ENCODE assay signal across 8 mouse cellular contexts in genomic region chr5:45668831-45669230, GRCm38 (mm10). TPM values are rescaled to one million over a fixed set of nuclear protein-coding genes. Genes with fewer than 3 reads are reported as not detected.
DNase-seq lines count a peak whose midpoint lies in the region; ATAC-seq and TF ChIP-seq lines count a peak whose summit lies in the region.

No protein-coding gene starts in this region.

- ATAC-seq in common myeloid progenitor, adult 5-6 weeks (replicated peaks; ENCODE audit: low read depth, poor library complexity, severe bottlenecking): peak; percentile 19
- peak; percentile 18 for ATAC-seq in hindbrain, embryonic 12.5 days (ENCODE audit: low FRiP score)

- H3K9me3 ChIP-seq in heart, embryonic 10.5 days: no peaks in the 10 kb centered on the region
- peaks cover 6% of the 10 kb centered on the region for H3K9me3 ChIP-seq in E14TG2a.4 (ENCODE audit: low read length)
- no peaks in the 10 kb centered on the region for H3K9me3 ChIP-seq in hindbrain, embryonic 12.5 days (replicated peaks)
- H3K9me3 ChIP-seq in midbrain, embryonic 10.5 days (replicated peaks): no peaks in the 10 kb centered on the region

- no peak for DNase-seq in heart, embryonic 10.5 days (ENCODE audit: low spot score)
- DNase-seq in heart, adult 8-10 months (ENCODE audit: low spot score): no peak
- no peak for DNase-seq in midbrain, embryonic 10.5 days (ENCODE audit: low spot score)
- DNase-seq in thymus, postnatal 0 days (ENCODE audit: low spot score): no peak
- no peak for DNase-seq in layer of hippocampus, postnatal 10 days (ENCODE audit: low spot score in 2 of 2)

- peaks cover 3% of the 10 kb centered on the region; the same call in 1 of the 2 replicates for H3K4me1 ChIP-seq in heart, embryonic 10.5 days
- H3K4me1 ChIP-seq in E14TG2a.4 (replicated peaks; ENCODE audit: low read depth, low read length): peaks cover 15% of the 10 kb centered on the region
- H3K4me1 ChIP-seq in hindbrain, embryonic 12.5 days: peaks cover 12% of the 10 kb centered on the region
- H3K4me1 ChIP-seq in midbrain, embryonic 10.5 days: peaks cover 14% of the 10 kb centered on the region

- TF ChIP-seq CTCF in E14TG2a.4 (conservative IDR thresholded peaks at IDR 0.05; ENCODE audit: low read length): no peak

- peak overlapping the region; percentile 76 for H3K9ac ChIP-seq in hindbrain, embryonic 12.5 days

- no peaks in the 10 kb centered on the region for H3K27me3 ChIP-seq in heart, embryonic 10.5 days (ENCODE audit: insufficient read depth, poor library complexity, severe bottlenecking)
- H3K27me3 ChIP-seq in E14TG2a.4 (ENCODE audit: insufficient read depth, low read length): no peaks in the 10 kb centered on the region
- no peaks in the 10 kb centered on the region for H3K27me3 ChIP-seq in hindbrain, embryonic 12.5 days
- H3K27me3 ChIP-seq in midbrain, embryonic 10.5 days (ENCODE audit: low read depth, poor library complexity, severe bottlenecking): no peaks in the 10 kb centered on the region

- WGBS in heart, embryonic 10.5 days: 0% methylated on average over 3 of the region's 3 CpGs
- 1% methylated on average over 3 of the region's 3 CpGs for WGBS in hindbrain, embryonic 12.5 days
- 3% methylated on average over 3 of the region's 3 CpGs for WGBS in midbrain, embryonic 10.5 days

- H3K36me3 ChIP-seq in heart, embryonic 10.5 days: peaks cover 5% of the 10 kb centered on the region; the same call in 1 of the 2 replicates
- H3K36me3 ChIP-seq in E14TG2a.4 (ENCODE audit: insufficient read depth, low read length): peaks cover 19% of the 10 kb centered on the region
- no peaks in the 10 kb centered on the region for H3K36me3 ChIP-seq in hindbrain, embryonic 12.5 days
- peaks cover 21% of the 10 kb centered on the region for H3K36me3 ChIP-seq in midbrain, embryonic 10.5 days

- peak overlapping the region; percentile 86 for H3K27ac ChIP-seq in heart, embryonic 10.5 days
- peak overlapping the region; percentile 83; the same call in 1 of the 2 replicates for H3K27ac ChIP-seq in hindbrain, embryonic 12.5 days
- peak overlapping the region; percentile 95 for H3K27ac ChIP-seq in midbrain, embryonic 10.5 days (replicated peaks)

- peak overlapping the region; percentile 81 for H3K4me3 ChIP-seq in heart, embryonic 10.5 days
- H3K4me3 ChIP-seq in E14TG2a.4 (replicated peaks; ENCODE audit: low read length): peak overlapping the region; percentile 99
- H3K4me3 ChIP-seq in hindbrain, embryonic 12.5 days: peak overlapping the region; percentile 68
- peak overlapping the region; percentile 91 for H3K4me3 ChIP-seq in midbrain, embryonic 10.5 days

- H3K4me2 ChIP-seq in hindbrain, embryonic 12.5 days (replicated peaks): peak overlapping the region; percentile 80

RNA-seq across cellular contexts. Expression of gene Ncapg, which starts 0.9 kb away (rescaled TPM):
- polyA plus RNA-seq in heart, embryonic 10.5 days (2016; fragmentation: Nextera tagmentation; extraction: Ambion mirVana): 41.1 and 47.8 TPM in 2 replicates
- total RNA-seq in heart, adult 8-10 months (2022): under 1 TPM; 0.06 to 0.63 (median 0.21) TPM
- 81.2 and 95.3 TPM in 2 replicates for total RNA-seq in common myeloid progenitor, adult 5-6 weeks (2017)
- polyA plus RNA-seq in hindbrain, embryonic 12.5 days (2016; fragmentation: Nextera tagmentation; extraction: Ambion mirVana): 40.2 and 43.6 TPM in 2 replicates
- 72.8 and 75.1 TPM in 2 replicates for polyA plus RNA-seq in midbrain, embryonic 10.5 days (2016; fragmentation: Nextera tagmentation; extraction: Ambion mirVana)
- 64.0 and 70.1 TPM in 2 replicates for polyA plus RNA-seq in thymus, postnatal 0 days (2015; fragmentation: Nextera tagmentation; extraction: Ambion mirVana)
- 1 to 10 TPM; 1.9 to 2.4 TPM for total RNA-seq in layer of hippocampus, postnatal 10 days (2021)

RNA-seq across cellular contexts. Expression of gene Fam184b, which starts 29.4 kb away (rescaled TPM):
- 0.22 and 0.39 TPM in 2 replicates for polyA plus RNA-seq in heart, embryonic 10.5 days (2016; fragmentation: Nextera tagmentation; extraction: Ambion mirVana)
- under 1 TPM in 2 of 4 experiments, not detected in 2; 0.06 to 0.09 TPM for total RNA-seq in heart, adult 8-10 months (2022)
- 0.05 TPM in 1 of 2 replicates, not detected in the other for total RNA-seq in common myeloid progenitor, adult 5-6 weeks (2017)
- polyA plus RNA-seq in hindbrain, embryonic 12.5 days (2016; fragmentation: Nextera tagmentation; extraction: Ambion mirVana): 0.79 and 0.83 TPM in 2 replicates
- 0.50 and 0.73 TPM in 2 replicates for polyA plus RNA-seq in midbrain, embryonic 10.5 days (2016; fragmentation: Nextera tagmentation; extraction: Ambion mirVana)
- polyA plus RNA-seq in thymus, postnatal 0 days (2015; fragmentation: Nextera tagmentation; extraction: Ambion mirVana): 0.14 and 0.20 TPM in 2 replicates
- total RNA-seq in layer of hippocampus, postnatal 10 days (2021): 10 to 100 TPM; 20.5 to 21.4 TPM
